ENCODE assay signal across 16 mouse cellular contexts in genomic region chr4:108320627-108321380, GRCm38 (mm10). TPM values are rescaled to one million over a fixed set of nuclear protein-coding genes. Genes with fewer than 3 reads are reported as not detected.
A peak's percentile ranks its signal among the peaks of the same experiment; 100 is the strongest.
DNase-seq lines count a peak whose midpoint lies in the region; ATAC-seq lines count a peak whose summit lies in the region.
"Had no signal": no experiment of that assay in that cellular context is flagged by ENCODE, and none has a peak within 500 bp of the region (broad histone marks: within the 10 kb centered on the region; RNA-seq: fewer than 3 reads in every experiment).

No protein-coding gene starts in this region.

- no peak overlapping the region for H3K4me2 ChIP-seq in lung, embryonic 16.5 days (ENCODE audit: low read depth, low read length)
- H3K4me2 ChIP-seq: hindbrain, embryonic 14.5 days; limb, embryonic 15.5 days; midbrain, embryonic 15.5 days; neural tube, embryonic 13.5 days had no signal

- no peak overlapping the region for H3K4me3 ChIP-seq in lung, embryonic 16.5 days (ENCODE audit: low read length)
- H3K4me3 ChIP-seq: erythroblast, embryonic 14.5 days; heart, embryonic 10.5 days; limb, embryonic 15.5 days; midbrain, embryonic 15.5 days; neural tube, embryonic 13.5 days had no signal

- peak; percentile 55 for DNase-seq in adrenal gland, adult 2 months
- DNase-seq in adrenal gland, postnatal 10 days: no peak
- no peak for DNase-seq in lung, postnatal 36 days
- DNase-seq in kidney, adult 18-20 months: peak; percentile 20
- peak; percentile 18 for DNase-seq in retina, embryonic 14.5 days (ENCODE audit: low spot score)
- DNase-seq in gastrocnemius, postnatal 14 days: no peak
- DNase-seq in layer of hippocampus, adult 11-12 months (ENCODE audit: low spot score): no peak
- DNase-seq: cerebellum, adult 11 months; layer of hippocampus, adult 9-11 months had no signal

- intact Hi-C loops in gastrocnemius, postnatal 14 days (cut with DNase I; ENCODE audit: low total_unique reads): no loop called here

- H3K4me1 ChIP-seq in lung, embryonic 16.5 days (replicated peaks; ENCODE audit: control insufficient read depth, insufficient read depth, low read length): 0 out of 2 replicates have a peak, but pooled peaks cover 4% of the 10 kb centered on the region
- H3K4me1 ChIP-seq: limb, embryonic 15.5 days; midbrain, embryonic 15.5 days; neural tube, embryonic 13.5 days had no signal

- ATAC-seq in lung, embryonic 16.5 days (ENCODE audit: low read depth): 0 out of 2 replicates have a peak, but pooled peaks have one; percentile 12
- ATAC-seq: midbrain, embryonic 15.5 days had no signal

- no peak overlapping the region for H3K9ac ChIP-seq in lung, embryonic 16.5 days (ENCODE audit: low read length)
- H3K9ac ChIP-seq: hindbrain, embryonic 14.5 days; limb, embryonic 15.5 days; midbrain, embryonic 15.5 days; neural tube, embryonic 13.5 days had no signal

- no peaks in the 10 kb centered on the region for H3K27me3 ChIP-seq in lung, embryonic 16.5 days (ENCODE audit: control insufficient read depth, insufficient read depth, low read depth, low read length)
- H3K27me3 ChIP-seq: limb, embryonic 15.5 days; midbrain, embryonic 15.5 days; neural tube, embryonic 13.5 days had no signal

- no peaks in the 10 kb centered on the region for H3K9me3 ChIP-seq in lung, embryonic 16.5 days (ENCODE audit: control insufficient read depth, low read length)
- H3K9me3 ChIP-seq: heart, embryonic 10.5 days; limb, embryonic 15.5 days; midbrain, embryonic 15.5 days; neural tube, embryonic 13.5 days had no signal

- no peak overlapping the region for H3K27ac ChIP-seq in lung, embryonic 16.5 days (ENCODE audit: low read length)
- H3K27ac ChIP-seq: heart, embryonic 10.5 days; hindbrain, embryonic 14.5 days; limb, embryonic 15.5 days; midbrain, embryonic 15.5 days; neural tube, embryonic 13.5 days had no signal

- no peaks in the 10 kb centered on the region for H3K36me3 ChIP-seq in lung, embryonic 16.5 days (ENCODE audit: control insufficient read depth, insufficient read depth, low read length)
- H3K36me3 ChIP-seq: heart, embryonic 10.5 days; limb, embryonic 15.5 days; midbrain, embryonic 15.5 days; neural tube, embryonic 13.5 days had no signal

- 62% methylated on average over 7 of the region's 7 CpGs for whole genome bisulfite sequencing in lung, embryonic 16.5 days

RNA-seq across cellular contexts. Expression of gene Coa7, which starts 7.1 kb away (rescaled TPM):
- 10 to 100 TPM; 46.9 to 53.0 TPM for total RNA-seq in adrenal gland, adult 2 months (2021)
- polyA plus RNA-seq in adrenal gland, adult 2 months (2012; rRNA removed): 6.5 and 7.7 TPM in 2 replicates
- total RNA-seq in adrenal gland, postnatal 10 days (2021): 10 to 100 TPM; 56.1 to 61.8 TPM
- 39.2 and 43.1 TPM in 2 replicates for polyA plus RNA-seq in lung, embryonic 16.5 days (2015; fragmentation: Nextera tagmentation; extraction: Ambion mirVana)
- 10 to 100 TPM; 29.0 to 31.3 TPM for total RNA-seq in gastrocnemius, postnatal 14 days (2021)

RNA-seq across cellular contexts. Expression of gene Zyg11b, which starts 19.9 kb away (rescaled TPM):
- total RNA-seq in adrenal gland, adult 2 months (2021): 10 to 100 TPM; 34.1 to 43.0 TPM
- 7.4 and 8.6 TPM in 2 replicates for polyA plus RNA-seq in adrenal gland, adult 2 months (2012; rRNA removed)
- 10 to 100 TPM; 29.5 to 35.4 TPM for total RNA-seq in adrenal gland, postnatal 10 days (2021)
- polyA plus RNA-seq in lung, embryonic 16.5 days (2015; fragmentation: Nextera tagmentation; extraction: Ambion mirVana): 9.6 and 9.9 TPM in 2 replicates
- total RNA-seq in gastrocnemius, postnatal 14 days (2021): 10 to 100 TPM; 37.7 to 38.7 TPM

Comparison
In these comparisons a context has a peak if more than half of its experiments do, and no peak if none do; other contexts are left out.
1. DNase-seq: peak in adrenal gland, adult 2 months (single experiment), kidney, adult 18-20 months (single experiment) and retina, embryonic 14.5 days (single experiment); none in adrenal gland, postnatal 10 days (single experiment), lung, postnatal 36 days (single experiment), gastrocnemius, postnatal 14 days (single experiment) and layer of hippocampus, adult 11-12 months (single experiment).